Mouse (Mus musculus): ENCODE data around the gene Trpc5.

The Trpc5 gene

GRCm38 (mm10) chrX:144688142-144688206, at the start of gene Trpc5:
TSS of gene Trpc5 (minus strand) at chrX:144688180.
- no peak for DNase-seq (ENCODE audit: extremely low read depth, low read depth, low spot score)

- no peak for DNase-seq (ENCODE audit: extremely low read depth, low read depth, low spot score)
These were observed 28.4 kb upstream of the Trpc5 start for GRCm38 (mm10) chrX:144716330-144716729.

GRCm38 (mm10) chrX:144689859-144690181, 1.8 kb upstream of the Trpc5 start:
- DNase-seq (ENCODE audit: extremely low read depth, low read depth, low spot score): no peak

GRCm38 (mm10) chrX:144689119-144689858, 1.3 kb upstream of the Trpc5 start:
- no peak for DNase-seq (ENCODE audit: extremely low read depth, low read depth, low spot score)

GRCm38 (mm10) chrX:144688207-144689118, 483 bp upstream of the Trpc5 start, which contains the start of gene Rtl4:
TSS of gene Rtl4 (plus strand) at chrX:144688907.
- no peak for DNase-seq (ENCODE audit: extremely low read depth, low read depth, low spot score)

GRCm38 (mm10) chrX:144687742-144688141, 238 bp downstream of the Trpc5 start:
- DNase-seq (ENCODE audit: extremely low read depth, low read depth, low spot score): no peak

- DNase-seq (ENCODE audit: extremely low read depth, low read depth, low spot score): no peak
These were observed 35.8 kb downstream of the Trpc5 start for GRCm38 (mm10) chrX:144652196-144652595.

- DNase-seq (ENCODE audit: extremely low read depth, low read depth, low spot score): no peak
These were observed 42.6 kb downstream of the Trpc5 start for GRCm38 (mm10) chrX:144645394-144645793.

GRCm38 (mm10) chrX:144644756-144645155, 43.2 kb downstream of the Trpc5 start:
- no peak for DNase-seq (ENCODE audit: extremely low read depth, low read depth, low spot score)

- DNase-seq (ENCODE audit: extremely low read depth, low read depth, low spot score): no peak
These were observed 75.2 kb downstream of the Trpc5 start for GRCm38 (mm10) chrX:144612753-144613152.

- DNase-seq (ENCODE audit: extremely low read depth, low read depth, low spot score): no peak
These were observed 151.5 kb downstream of the Trpc5 start for GRCm38 (mm10) chrX:144536431-144536830.

GRCm38 (mm10) chrX:144526042-144526441, 161.9 kb downstream of the Trpc5 start:
- no peak for DNase-seq (ENCODE audit: extremely low read depth, low read depth, low spot score)

GRCm38 (mm10) chrX:144523239-144523638, 164.7 kb downstream of the Trpc5 start:
- DNase-seq (ENCODE audit: extremely low read depth, low read depth, low spot score): no peak

- no peak for DNase-seq (ENCODE audit: extremely low read depth, low read depth, low spot score)
These were observed 196.6 kb downstream of the Trpc5 start for GRCm38 (mm10) chrX:144491394-144491793.

GRCm38 (mm10) chrX:144464416-144464815, 223.6 kb downstream of the Trpc5 start:
- no peak for DNase-seq (ENCODE audit: extremely low read depth, low read depth, low spot score)

- DNase-seq (ENCODE audit: extremely low read depth, low read depth, low spot score): no peak
These were observed 231.7 kb downstream of the Trpc5 start, which contains the start of gene Trpc5os for GRCm38 (mm10) chrX:144456281-144456680. TSS of gene Trpc5os (plus strand) at chrX:144456581.

- DNase-seq (ENCODE audit: extremely low read depth, low read depth, low spot score): no peak
These were observed 264.1 kb downstream of the Trpc5 start for GRCm38 (mm10) chrX:144423848-144424247.

- no peak for DNase-seq (ENCODE audit: extremely low read depth, low read depth, low spot score)
These were observed 266.9 kb downstream of the Trpc5 start for GRCm38 (mm10) chrX:144421091-144421490.

GRCm38 (mm10) chrX:144420259-144420658, 267.7 kb downstream of the Trpc5 start:
- no peak for DNase-seq (ENCODE audit: extremely low read depth, low read depth, low spot score)

- no peak for DNase-seq (ENCODE audit: extremely low read depth, low read depth, low spot score)
These were observed 279.9 kb downstream of the Trpc5 start for GRCm38 (mm10) chrX:144408036-144408435.

GRCm38 (mm10) chrX:144403526-144403925, 284.5 kb downstream of the Trpc5 start:
- DNase-seq (ENCODE audit: extremely low read depth, low read depth, low spot score): no peak

- DNase-seq (ENCODE audit: extremely low read depth, low read depth, low spot score): no peak
These were observed 313.8 kb downstream of the Trpc5 start for GRCm38 (mm10) chrX:144374196-144374595.

GRCm38 (mm10) chrX:144338355-144338754, 349.6 kb downstream of the Trpc5 start:
- DNase-seq (ENCODE audit: extremely low read depth, low read depth, low spot score): no peak
